Mouse (Mus musculus): ENCODE measurements around the gene Immp2l. TPM values are rescaled to one million over a fixed set of nuclear protein-coding genes. Genes with fewer than 3 reads are reported as not detected.

Immp2l gene
- polyA plus RNA-seq, 1 experiment = 14.8 TPM

DNA sequence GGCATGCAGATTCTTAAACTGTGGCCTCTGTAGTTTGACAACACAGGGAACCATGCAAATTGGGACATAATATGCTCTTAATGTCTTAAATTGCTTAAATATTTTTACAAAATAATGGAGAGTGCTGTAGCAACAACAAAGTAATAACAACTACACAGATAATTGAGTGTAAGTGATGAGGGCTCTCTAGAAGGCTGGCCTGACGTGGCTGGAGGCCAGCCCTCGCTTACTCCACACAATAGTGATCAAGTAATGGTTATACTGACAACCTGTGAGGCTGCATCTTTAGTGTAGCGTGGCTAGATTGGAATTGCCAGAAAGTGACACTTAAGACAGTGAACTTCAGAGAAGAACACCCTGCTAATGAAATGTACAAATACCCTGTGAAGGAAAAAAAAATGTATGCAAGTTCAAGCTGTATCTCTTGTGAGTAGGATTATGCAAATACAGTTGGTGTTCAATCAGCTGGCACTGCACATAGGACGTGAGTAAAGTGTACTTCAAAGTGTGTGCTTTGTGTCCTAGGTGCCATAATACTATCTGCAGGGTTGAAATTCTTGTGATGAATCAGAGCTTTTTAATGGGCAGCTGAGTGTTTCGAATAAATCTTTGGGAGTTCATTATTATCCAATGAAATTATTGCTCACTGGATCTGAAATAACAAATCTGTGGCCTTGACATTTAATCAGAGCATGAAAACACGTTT lies 445.4 kb downstream of the Immp2l start:
- WGBS = 73% methylated on average over 6 of the region's 6 CpGs
- no peak overlapping the region for H3K27ac ChIP-seq (ENCODE audit: insufficient read depth, low read depth, low read length)
- TF ChIP-seq CTCF (conservative IDR thresholded peaks at IDR 0.05; ENCODE audit: insufficient read depth, insufficient read length, low read depth, low read length) (no peak), POLR2A (IDR thresholded peaks at IDR 0.05; ENCODE audit: low read depth, low read length) (no peak)

DNA sequence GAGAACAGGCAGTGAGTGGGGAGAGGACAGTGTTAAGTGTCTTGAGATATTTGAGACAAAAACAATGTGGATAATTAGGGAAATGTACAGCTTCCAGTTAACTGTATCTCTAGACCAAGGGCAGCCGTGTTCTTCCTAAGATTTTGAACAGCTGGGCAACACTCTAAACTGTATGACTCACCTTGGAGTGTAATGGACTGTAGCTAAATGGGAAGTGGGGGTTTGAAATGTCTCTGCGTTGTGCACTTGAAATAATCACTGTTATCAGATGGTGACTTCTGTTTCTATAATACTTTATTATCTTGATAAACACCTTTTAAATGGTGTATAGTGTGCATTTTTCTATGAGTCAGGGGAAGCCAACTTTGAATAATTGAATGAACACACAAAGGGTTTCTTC lies 457.6 kb downstream of the Immp2l start:
- Histone ChIP-seq H3K27me3 (replicated peaks; ENCODE audit: control insufficient read depth, insufficient read depth, low read length) (peaks cover 3% of the 10 kb centered on the region), H3K36me3 (ENCODE audit: control insufficient read depth, insufficient read depth, low read length) (no peaks in the 10 kb centered on the region), H3K4me3 (ENCODE audit: insufficient read depth, low read depth, low read length) (no peak overlapping the region), H3K4me1 (ENCODE audit: control insufficient read depth, insufficient read depth, low read length) (no peaks in the 10 kb centered on the region; the same call in 1 of the 2 replicates), H3K27ac (ENCODE audit: insufficient read depth, low read depth, low read length) (no peak overlapping the region)
- WGBS = 47% methylated on average over 2 of the region's 2 CpGs
- TF ChIP-seq CTCF (conservative IDR thresholded peaks at IDR 0.05; ENCODE audit: insufficient read depth, insufficient read length, low read depth, low read length) (no peak), POLR2A (IDR thresholded peaks at IDR 0.05; ENCODE audit: low read depth, low read length) (no peak)
- DNase-seq = no peak

More for the DNA sequence above, 445.4 kb downstream of the Immp2l start:
- H3K27me3 ChIP-seq (replicated peaks; ENCODE audit: control insufficient read depth, insufficient read depth, low read length) = no peaks in the 10 kb centered on the region
- DNase-seq = no peak
- no peaks in the 10 kb centered on the region for H3K36me3 ChIP-seq (ENCODE audit: control insufficient read depth, insufficient read depth, low read length)
- H3K4me3 ChIP-seq (ENCODE audit: insufficient read depth, low read depth, low read length) = no peak overlapping the region
- no peaks in the 10 kb centered on the region for H3K4me1 ChIP-seq (ENCODE audit: control insufficient read depth, insufficient read depth, low read length)

DNA sequence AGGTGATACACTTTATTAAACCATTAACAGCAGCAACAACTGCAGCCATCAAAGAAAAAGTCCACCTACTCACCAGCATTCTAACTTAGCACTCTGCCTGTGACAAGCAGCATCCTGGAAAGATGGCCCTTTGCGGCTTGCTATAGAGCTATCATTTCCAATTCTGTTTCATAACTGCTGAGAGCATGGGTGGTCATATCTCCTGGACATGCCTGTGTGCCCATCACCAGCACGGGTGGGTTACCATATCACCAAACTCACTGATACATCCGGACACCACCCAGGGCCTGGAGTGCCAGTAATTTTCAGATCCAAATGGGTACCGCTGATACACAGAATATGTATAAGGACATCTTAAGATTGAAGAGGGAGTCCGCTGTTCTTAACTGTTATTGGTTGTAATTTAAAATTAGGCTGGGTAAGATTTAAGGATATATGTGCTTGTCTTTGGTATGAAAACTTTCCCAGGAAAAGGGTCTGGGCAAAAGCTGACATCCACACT lies 459.3 kb downstream of the Immp2l start:
- TF ChIP-seq CTCF (conservative IDR thresholded peaks at IDR 0.05; ENCODE audit: insufficient read depth, insufficient read length, low read depth, low read length) (no peak), POLR2A (IDR thresholded peaks at IDR 0.05; ENCODE audit: low read depth, low read length) (no peak)
- Histone ChIP-seq H3K27me3 (replicated peaks; ENCODE audit: control insufficient read depth, insufficient read depth, low read length) (peaks cover 3% of the 10 kb centered on the region), H3K4me1 (ENCODE audit: control insufficient read depth, insufficient read depth, low read length) (no peaks in the 10 kb centered on the region; the same call in 1 of the 2 replicates), H3K36me3 (ENCODE audit: control insufficient read depth, insufficient read depth, low read length) (no peaks in the 10 kb centered on the region), H3K4me3 (ENCODE audit: insufficient read depth, low read depth, low read length) (peak overlapping the region; percentile 38; the same call in 1 of the 2 replicates), H3K27ac (ENCODE audit: insufficient read depth, low read depth, low read length) (no peak overlapping the region)
- DNase-seq = no peak
- 81% methylated on average over 5 of the region's 5 CpGs for WGBS

DNA sequence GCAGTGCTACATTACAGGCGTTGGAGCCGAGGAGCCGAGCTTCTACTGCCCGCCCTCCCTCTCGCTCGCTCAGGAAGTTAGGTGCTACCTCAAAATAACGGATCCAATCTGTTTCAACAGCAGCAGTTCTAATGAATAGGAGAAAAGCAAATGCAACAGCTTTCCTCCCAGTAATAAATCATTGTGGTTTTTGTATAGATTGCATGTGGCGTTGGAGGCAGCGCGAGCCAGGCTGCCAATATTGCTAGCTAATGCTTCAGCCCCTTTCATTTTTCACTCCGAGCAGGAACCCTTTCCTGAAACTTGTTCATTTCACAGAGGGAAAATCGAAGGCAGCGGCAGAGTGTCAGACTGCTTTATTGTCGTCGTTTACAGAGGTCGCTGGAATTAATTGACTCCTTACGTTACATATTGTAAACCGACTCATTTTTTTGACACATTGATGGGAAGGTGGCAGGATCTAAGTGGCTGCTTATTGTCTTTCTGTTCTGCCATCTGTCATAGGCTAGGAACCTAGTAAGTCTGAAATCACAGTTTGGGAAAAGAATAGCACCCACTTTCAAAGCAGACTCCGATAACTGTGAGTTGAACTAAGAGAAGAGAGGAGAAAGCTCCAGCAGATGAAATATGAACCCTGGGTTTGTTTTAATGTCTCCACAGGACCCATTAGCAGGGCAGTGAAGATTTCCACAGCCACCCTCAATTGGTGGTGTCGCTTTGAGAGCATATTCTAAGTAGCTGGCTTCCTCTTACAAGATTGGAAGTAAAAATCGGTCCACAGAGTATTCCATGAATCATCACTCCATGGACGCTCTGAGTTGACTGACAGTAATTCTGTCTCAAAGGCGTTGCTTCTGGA lies 459.9 kb downstream of the Immp2l start:
- Histone ChIP-seq H3K36me3 (ENCODE audit: control insufficient read depth, insufficient read depth, low read length) (no peaks in the 10 kb centered on the region), H3K27me3 (replicated peaks; ENCODE audit: control insufficient read depth, insufficient read depth, low read length) (peaks cover 3% of the 10 kb centered on the region), H3K27ac (ENCODE audit: insufficient read depth, low read depth, low read length) (no peak overlapping the region), H3K4me3 (ENCODE audit: insufficient read depth, low read depth, low read length) (peak overlapping the region; percentile 38), H3K4me1 (ENCODE audit: control insufficient read depth, insufficient read depth, low read length) (no peaks in the 10 kb centered on the region; the same call in 1 of the 2 replicates)
- no peak for TF ChIP-seq POLR2A (IDR thresholded peaks at IDR 0.05; ENCODE audit: low read depth, low read length)
- no peak for TF ChIP-seq CTCF (conservative IDR thresholded peaks at IDR 0.05; ENCODE audit: insufficient read depth, insufficient read length, low read depth, low read length)
- WGBS = 11% methylated on average over 23 of the region's 23 CpGs
- no peak for DNase-seq

DNA sequence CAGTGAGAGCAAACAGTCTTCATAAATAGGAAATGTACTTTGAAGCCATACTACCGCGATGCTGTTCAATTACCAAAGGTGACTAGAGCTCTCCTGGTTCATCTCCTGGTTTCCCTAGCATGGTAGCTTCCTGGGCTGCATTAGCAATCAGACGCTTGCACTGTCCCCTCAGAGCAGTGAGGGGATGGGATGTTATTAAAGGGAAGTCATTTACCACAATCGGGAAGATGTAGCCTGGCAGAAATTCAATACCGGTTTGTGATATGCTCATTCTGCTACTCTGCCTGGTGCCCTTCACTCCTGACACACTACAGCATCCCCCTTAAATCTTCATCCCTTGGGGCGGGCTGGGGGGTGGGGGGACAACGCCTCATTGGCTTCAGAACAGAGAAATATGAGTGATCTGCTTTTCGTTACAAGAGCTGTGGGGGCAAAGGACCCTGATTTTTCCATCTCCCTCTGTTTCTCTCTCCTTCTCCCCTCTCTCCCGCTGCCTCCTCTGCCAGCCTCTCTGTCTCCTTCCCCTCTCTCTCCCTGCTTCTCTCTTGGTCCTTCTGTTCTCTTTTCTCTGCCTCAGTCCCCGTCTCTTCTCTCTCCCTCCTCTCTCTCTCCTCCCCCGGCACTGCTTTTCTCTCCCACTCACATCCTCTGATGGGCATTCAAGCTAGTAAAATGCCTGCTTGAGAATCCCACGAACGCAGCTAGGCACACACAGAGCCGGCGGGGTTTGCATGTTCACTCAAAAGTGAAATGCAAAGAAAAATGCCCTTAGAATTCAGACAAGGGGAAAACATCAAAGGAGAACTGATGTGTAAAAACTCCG lies 461.0 kb downstream of the Immp2l start:
- 6% methylated on average over 16 of the region's 16 CpGs for WGBS
- Histone ChIP-seq H3K36me3 (ENCODE audit: control insufficient read depth, insufficient read depth, low read length) (no peaks in the 10 kb centered on the region), H3K27me3 (replicated peaks; ENCODE audit: control insufficient read depth, insufficient read depth, low read length) (peaks cover 3% of the 10 kb centered on the region), H3K4me1 (ENCODE audit: control insufficient read depth, insufficient read depth, low read length) (no peaks in the 10 kb centered on the region; the same call in 1 of the 2 replicates), H3K4me3 (ENCODE audit: insufficient read depth, low read depth, low read length) (peak overlapping the region; percentile 13), H3K27ac (ENCODE audit: insufficient read depth, low read depth, low read length) (no peak overlapping the region)
- no peak for TF ChIP-seq POLR2A (IDR thresholded peaks at IDR 0.05; ENCODE audit: low read depth, low read length)
- no peak for TF ChIP-seq CTCF (conservative IDR thresholded peaks at IDR 0.05; ENCODE audit: insufficient read depth, insufficient read length, low read depth, low read length)
- DNase-seq = no peak

DNA sequence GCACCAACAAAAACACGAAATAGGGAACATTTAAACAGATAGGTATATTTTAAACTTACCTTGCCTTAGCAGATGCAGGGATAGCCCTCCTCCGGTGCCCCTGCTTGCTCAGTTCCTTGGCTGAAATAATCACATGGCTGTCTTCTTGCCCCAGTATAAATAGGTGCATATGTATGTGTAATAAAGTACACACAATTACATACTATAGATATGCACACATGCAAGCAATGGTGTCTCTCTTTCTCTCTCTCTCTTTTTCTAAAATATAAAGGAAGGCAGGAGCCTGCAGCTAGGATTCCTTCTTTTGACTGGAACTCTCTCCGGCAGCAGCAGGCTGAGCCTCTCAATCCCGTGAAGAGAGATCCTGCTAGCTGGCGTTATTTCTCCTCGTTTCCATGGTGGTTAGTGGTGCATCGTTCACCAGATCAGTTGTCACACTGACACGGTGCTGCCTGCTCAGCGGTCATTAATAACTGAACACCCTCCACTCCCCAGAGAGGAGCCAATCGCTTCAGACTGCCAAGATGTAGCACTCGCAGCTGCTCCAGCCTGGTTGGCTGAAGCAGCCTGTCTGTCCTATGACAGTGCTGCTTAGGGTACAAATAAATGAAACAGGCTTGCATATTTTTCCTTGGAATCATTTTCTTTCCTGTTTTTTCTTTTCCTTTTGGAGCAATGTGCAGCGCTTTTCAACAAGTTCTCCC lies 461.8 kb downstream of the Immp2l start:
- 6% methylated on average over 12 of the region's 12 CpGs for WGBS
- no peaks in the 10 kb centered on the region for H3K36me3 ChIP-seq (ENCODE audit: control insufficient read depth, insufficient read depth, low read length)
- no peaks in the 10 kb centered on the region; the same call in 1 of the 2 replicates for H3K4me1 ChIP-seq (ENCODE audit: control insufficient read depth, insufficient read depth, low read length)
- H3K4me3 ChIP-seq (ENCODE audit: insufficient read depth, low read depth, low read length) = peak overlapping the region; percentile 46
- no peak overlapping the region for H3K27ac ChIP-seq (ENCODE audit: insufficient read depth, low read depth, low read length)
- TF ChIP-seq CTCF (conservative IDR thresholded peaks at IDR 0.05; ENCODE audit: insufficient read depth, insufficient read length, low read depth, low read length) = no peak
- TF ChIP-seq POLR2A (IDR thresholded peaks at IDR 0.05; ENCODE audit: low read depth, low read length) = no peak
- DNase-seq = peak; percentile 43
- H3K27me3 ChIP-seq (replicated peaks; ENCODE audit: control insufficient read depth, insufficient read depth, low read length) = peaks cover 3% of the 10 kb centered on the region

Data from kidney, adult 2 months (tissue).